Mouse (Mus musculus) mesoderm, embryonic 11.5 days (tissue): ENCODE results near the gene Ubash3b.

Source experiments
- DNase-seq: peaks from one replicate; pipeline ENCODE4 v3.0.0-alpha.2; 2012; ENCODE audit warnings: low read depth, low spot score

Ubash3b gene

GRCm38 (mm10) chr9:40997116-40997779, 164.2 kb downstream of the Ubash3b start:
- DNase-seq: no peak

- no peak for DNase-seq
These were observed 167.4 kb downstream of the Ubash3b start for GRCm38 (mm10) chr9:40994075-40994474.

DNA sequence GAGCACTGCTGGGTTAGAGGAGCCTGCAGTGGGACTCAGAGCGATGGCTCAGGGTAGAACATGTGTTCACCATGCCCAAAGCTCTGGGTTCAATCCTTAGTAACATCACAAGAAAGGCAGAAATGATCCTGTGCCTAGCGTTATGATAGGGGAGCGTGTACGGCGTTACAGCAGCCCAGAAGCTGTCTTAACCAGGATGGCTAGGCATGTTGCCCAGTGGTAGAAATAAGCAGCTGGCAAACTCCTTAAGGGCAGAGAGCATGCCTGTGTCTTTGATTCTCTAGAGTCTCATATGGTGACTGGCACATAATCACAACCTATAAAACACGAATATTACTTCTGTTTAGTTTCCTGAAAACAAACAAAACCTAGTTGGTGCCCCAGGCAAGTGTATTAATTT, 170.0 kb downstream of the Ubash3b start:
- DNase-seq: no peak

- peak; percentile 74 for DNase-seq
These were observed 171.4 kb downstream of the Ubash3b start for GRCm38 (mm10) chr9:40989940-40990588.

DNA sequence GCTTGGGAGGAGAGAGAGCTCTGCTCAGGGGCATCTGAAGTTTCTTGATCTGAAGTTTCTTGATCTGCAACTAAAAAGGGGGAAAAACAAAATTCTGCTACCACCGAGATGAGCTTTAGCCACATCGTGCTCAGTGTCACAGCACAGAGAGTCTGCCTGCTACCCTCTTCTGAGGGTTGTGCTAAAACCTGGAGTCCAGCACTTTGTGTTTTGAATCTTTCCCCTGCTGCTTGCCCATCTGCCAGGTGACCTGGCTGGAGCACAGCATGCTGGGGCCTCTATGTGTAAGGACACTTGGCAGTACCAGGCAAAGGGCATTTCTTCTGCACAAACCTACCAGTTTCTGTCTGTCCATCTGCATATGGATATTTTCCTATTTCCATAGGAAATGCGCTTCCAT, 177.2 kb downstream of the Ubash3b start:
- no peak for DNase-seq

DNA sequence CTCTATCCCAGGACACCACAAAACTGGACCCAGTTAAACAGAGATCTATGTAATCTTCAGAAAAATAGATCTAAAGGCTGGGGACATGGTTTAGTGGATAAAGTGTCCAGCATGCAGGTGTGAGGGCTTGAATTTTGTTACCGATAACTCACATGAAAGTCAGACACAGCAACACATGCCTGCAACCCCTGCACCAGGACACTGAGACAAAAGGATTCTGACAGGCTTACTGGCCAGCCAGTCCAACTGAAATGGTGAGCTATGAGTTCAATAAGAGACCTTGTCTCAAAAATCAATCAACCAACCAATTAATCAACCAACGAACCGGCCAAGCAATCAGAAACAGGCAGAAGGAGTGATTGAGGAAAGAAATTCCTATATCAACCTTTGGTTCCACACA, 177.7 kb downstream of the Ubash3b start:
- DNase-seq: no peak

GRCm38 (mm10) chr9:40982480-40982879, 179.0 kb downstream of the Ubash3b start:
- peak; percentile 54 for DNase-seq

- no peak for DNase-seq
These were observed 187.3 kb downstream of the Ubash3b start for GRCm38 (mm10) chr9:40974042-40974801.

- no peak for DNase-seq
These were observed 197.1 kb downstream of the Ubash3b start for GRCm38 (mm10) chr9:40964418-40964714.

DNA sequence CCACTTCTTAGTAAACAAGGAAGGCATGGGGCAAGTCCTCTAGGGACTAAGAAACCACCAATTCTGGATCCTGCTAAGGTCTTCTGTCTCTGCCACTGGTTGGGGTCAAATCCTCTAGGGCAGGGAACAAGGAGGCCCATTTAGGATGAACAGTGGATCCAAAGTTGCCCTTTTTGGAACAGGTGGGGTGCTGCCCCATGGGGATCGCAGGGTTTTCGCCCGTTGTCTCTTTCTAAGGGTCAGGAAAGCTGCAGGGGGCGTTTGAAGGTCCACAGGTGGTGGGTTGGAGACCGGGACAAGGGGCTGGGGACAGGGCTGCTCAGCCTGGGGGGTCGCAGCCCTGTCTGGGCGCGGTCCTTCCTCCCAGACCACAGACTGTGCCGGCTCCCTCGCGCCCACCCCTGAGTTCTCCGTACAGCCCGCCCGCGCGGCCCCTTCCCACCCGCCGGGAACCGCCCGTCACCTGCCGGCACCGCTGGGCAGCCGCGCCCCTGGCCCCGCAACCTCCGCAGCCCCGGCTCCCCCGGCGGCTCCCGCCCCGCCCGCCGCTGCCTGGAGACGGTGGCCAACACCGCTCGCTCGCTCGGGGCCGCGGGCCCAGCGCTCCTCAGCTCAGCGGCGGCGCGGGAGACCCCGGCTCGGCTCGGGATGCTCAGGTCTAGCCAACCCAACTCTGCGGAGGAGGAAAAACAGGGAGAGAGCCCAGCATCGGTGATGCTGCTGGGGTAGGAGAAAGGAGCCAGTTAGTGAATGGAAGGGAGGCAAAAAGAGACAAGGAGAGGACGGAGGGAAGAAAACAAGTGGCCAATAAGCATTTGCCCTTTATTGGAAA, 197.7 kb downstream of the Ubash3b start, which contains the start of gene Jhy:
Gene Jhy, minus strand, starts transcription at position 533 of the 832 bp plus-strand sequence.
- no peak for DNase-seq

DNA sequence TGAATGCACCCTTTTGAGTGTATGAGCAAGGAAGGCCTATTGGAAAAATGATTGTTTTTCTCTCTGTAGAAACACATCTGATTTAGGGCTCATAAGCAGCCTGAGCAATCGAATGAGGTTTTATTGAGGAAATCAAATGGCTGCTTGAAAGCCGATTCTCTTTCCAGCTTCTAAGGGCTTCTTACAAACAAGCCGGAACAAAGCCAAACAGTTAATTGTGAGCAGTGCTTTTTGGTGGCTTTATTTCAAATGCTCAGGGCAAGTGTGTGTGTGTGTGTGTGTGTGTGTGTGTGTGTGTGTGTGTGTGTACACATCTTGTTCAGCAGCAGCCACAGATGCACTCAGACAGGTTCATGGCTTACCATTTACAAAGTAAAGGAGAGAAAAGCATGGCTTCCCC, 200.1 kb downstream of the Ubash3b start:
- no peak for DNase-seq
